Mouse (Mus musculus) neural tube, embryonic 14.5 days (tissue): ENCODE measurements around the gene Olfr1002. TPM values are rescaled to one million over a fixed set of nuclear protein-coding genes. Genes with fewer than 3 reads are reported as not detected.
"Not testable (repeated sequence)": the region's sequence is repeated elsewhere in the genome, so short reads cannot be mapped to it uniquely, and the experiment has no call there.

Experiments used
- ATAC-seq: fragments of 200-750 bp; cut with Nextera tagmentation; 2 replicates; pipeline ENCODE4 v1.8.0; 2017; ENCODE audit warnings: low read depth, mild to moderate bottlenecking, moderate TSS enrichment, moderate library complexity
- H3K27ac ChIP-seq: fragments of 300-500 bp; sonication (generic); 2 replicates; pipeline ENCODE4 v1.5.1; 2014; ENCODE audit warnings: low read depth, mild to moderate bottlenecking, control low read depth, low read length, moderate library complexity, mixed read lengths
- H3K27me3 ChIP-seq: fragments of 300-500 bp; sonication (generic); 2 replicates; pipeline ENCODE4 v1.6.1; 2014; ENCODE audit warnings: low read length; ENCODE audit not compliant: control insufficient read depth, insufficient read depth
- H3K36me3 ChIP-seq: fragments of 300-500 bp; sonication (generic); 2 replicates; pipeline ENCODE4 v1.6.1; 2014; ENCODE audit warnings: low read length, mixed read lengths; ENCODE audit not compliant: control insufficient read depth, insufficient read depth
- H3K4me1 ChIP-seq: fragments of 300-500 bp; sonication (generic); 2 replicates; pipeline ENCODE4 v1.6.1; 2014; ENCODE audit warnings: low read length; ENCODE audit not compliant: control insufficient read depth, insufficient read depth
- H3K4me2 ChIP-seq: fragments of 300-500 bp; sonication (generic); 2 replicates; pipeline ENCODE4 v1.6.1; 2014; ENCODE audit warnings: mild to moderate bottlenecking, low read depth, low read length, control low read depth
- H3K4me3 ChIP-seq: fragments of 300-500 bp; sonication (generic); 2 replicates; pipeline ENCODE4 v1.5.1; 2014; ENCODE audit warnings: low read depth, low read length, control low read depth, mixed read lengths
- H3K9ac ChIP-seq: fragments of 300-500 bp; sonication (generic); replicated peaks from 2 replicates; pipeline ENCODE4 v1.6.1; 2014; ENCODE audit warnings: low read depth, mild to moderate bottlenecking, control low read depth, low read length, mixed read lengths
- H3K9me3 ChIP-seq: fragments of 300-500 bp; sonication (generic); 2 replicates; pipeline ENCODE4 v1.6.1; 2016; ENCODE audit warnings: low read length; ENCODE audit not compliant: control insufficient read depth
- WGBS: fragments of 180-500 bp; shearing (Covaris S2); extraction: QIAGEN DNeasy Blood & Tissue Kit; methylation state at CpG from one replicate; pipeline ENCODE4 v1.1.7; 2014; 5-methylcytosine and 5-hydroxymethylcytosine counted together
- polyA plus RNA-seq: library from polyadenylated mRNA; unstranded; fragments of >200 nt; fragmentation: Nextera tagmentation; extraction: Ambion mirVana; gene quantifications from 2 replicates; pipeline ENCODE4 v1.2.1, GENCODE M21; 2014

Olfr1002 gene
- polyA plus RNA-seq = not detected in 2 replicates

DNA sequence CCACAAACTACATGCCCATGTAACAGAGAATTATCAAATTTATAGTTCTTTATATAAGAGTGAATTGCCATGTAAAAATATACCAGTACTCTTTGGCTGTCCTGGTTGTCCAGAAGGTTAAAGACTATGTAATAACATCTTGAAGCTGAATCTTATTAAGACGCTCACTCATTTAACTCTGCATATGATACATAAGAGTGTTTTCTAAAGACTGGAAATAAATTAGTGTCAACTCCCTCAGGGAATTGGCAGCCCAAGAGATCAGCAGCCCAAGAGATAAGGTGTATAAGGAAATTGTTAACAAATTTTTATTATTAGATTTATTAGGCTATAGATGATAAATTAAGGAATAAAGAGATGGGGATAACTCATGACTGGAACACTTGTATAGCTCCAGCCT lies at the start of gene Olfr1002:
Olfr1002 (minus strand) TSS at position 101 of the 400 bp plus-strand sequence.
- H3K27me3 ChIP-seq = no peaks in the 10 kb centered on the region
- H3K4me3 ChIP-seq = no peak within 1 kb of the TSS
- no peak within 1 kb of the TSS for H3K27ac ChIP-seq
- H3K4me2 ChIP-seq = no peak within 1 kb of the TSS
- H3K4me1 ChIP-seq = no peaks in the 10 kb centered on the region
- 92% methylated on average over 1 of the region's 1 CpGs for WGBS
- no peaks in the 10 kb centered on the region for H3K36me3 ChIP-seq
- no peak within 1 kb of the TSS for H3K9ac ChIP-seq
- no peaks in the 10 kb centered on the region for H3K9me3 ChIP-seq
- no peak for ATAC-seq

DNA sequence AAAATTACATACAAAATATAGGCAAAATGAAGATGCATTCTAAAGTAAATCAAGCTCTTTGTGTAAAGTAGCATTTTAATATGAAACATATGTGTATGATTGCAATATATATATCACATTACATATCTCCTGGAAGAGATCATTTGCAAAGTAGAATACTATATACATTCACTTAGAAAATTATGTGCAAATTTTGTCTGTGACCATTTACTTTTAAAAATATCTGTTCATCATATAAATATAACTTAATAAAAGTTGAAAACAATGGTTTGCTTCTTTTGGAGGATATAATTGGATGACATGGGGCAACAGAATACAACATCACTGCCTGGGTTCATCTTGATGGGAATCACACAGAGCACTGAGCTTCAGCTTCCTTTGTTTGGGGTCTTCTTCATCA lies 38.6 kb upstream of the Olfr1002 start, which contains the start of gene Olfr1008:
Olfr1008 (plus strand) TSS at position 301 of the 400 bp plus-strand sequence.
- H3K27ac ChIP-seq = no peak within 1 kb of the TSS
- H3K4me1 ChIP-seq = no peaks in the 10 kb centered on the region
- H3K4me3 ChIP-seq = no peak within 1 kb of the TSS
- ATAC-seq = no peak
- H3K36me3 ChIP-seq = no peaks in the 10 kb centered on the region
- H3K4me2 ChIP-seq = no peak within 1 kb of the TSS
- H3K9ac ChIP-seq = no peak within 1 kb of the TSS
- H3K9me3 ChIP-seq = no peaks in the 10 kb centered on the region
- no peaks in the 10 kb centered on the region for H3K27me3 ChIP-seq

DNA sequence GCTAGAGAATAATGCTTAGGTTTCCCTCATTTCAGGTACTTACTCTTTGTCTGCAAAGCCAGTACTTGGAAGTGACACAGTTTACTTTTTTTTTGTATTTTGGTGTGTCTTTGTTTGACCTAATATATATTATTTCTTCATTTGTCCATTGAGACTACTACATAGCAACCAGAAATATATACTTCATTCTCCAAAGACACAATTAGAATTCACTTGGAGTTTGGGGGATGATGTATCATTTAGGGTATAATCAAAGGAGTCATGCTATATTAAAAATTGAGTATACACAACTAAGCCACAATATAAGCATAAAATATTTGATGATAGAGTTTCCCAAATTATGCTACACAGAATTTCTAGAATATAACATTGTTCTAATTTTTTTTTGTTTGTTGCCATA lies 28.2 kb upstream of the Olfr1002 start, which contains the start of gene Olfr1006:
Olfr1006 (minus strand) TSS at position 101 of the 400 bp plus-strand sequence.
- Histone ChIP-seq H3K27ac (no peak within 1 kb of the TSS), H3K4me1 (no peaks in the 10 kb centered on the region), H3K4me3 (no peak within 1 kb of the TSS), H3K36me3 (no peaks in the 10 kb centered on the region), H3K27me3 (no peaks in the 10 kb centered on the region), H3K9me3 (no peaks in the 10 kb centered on the region), H3K4me2 (no peak within 1 kb of the TSS), H3K9ac (no peak within 1 kb of the TSS)
- no peak for ATAC-seq

GRCm38 (mm10) chr2:85664355-85664754 lies 13.9 kb upstream of the Olfr1002 start, which contains the start of gene Olfr154:
Olfr154 (minus strand) TSS chr2:85664455.
- H3K27me3 ChIP-seq, H3K4me1 ChIP-seq, H3K36me3 ChIP-seq, H3K9ac ChIP-seq, H3K4me2 ChIP-seq, H3K4me3 ChIP-seq, H3K27ac ChIP-seq, ATAC-seq, H3K9me3 ChIP-seq: not testable (repeated sequence)

DNA sequence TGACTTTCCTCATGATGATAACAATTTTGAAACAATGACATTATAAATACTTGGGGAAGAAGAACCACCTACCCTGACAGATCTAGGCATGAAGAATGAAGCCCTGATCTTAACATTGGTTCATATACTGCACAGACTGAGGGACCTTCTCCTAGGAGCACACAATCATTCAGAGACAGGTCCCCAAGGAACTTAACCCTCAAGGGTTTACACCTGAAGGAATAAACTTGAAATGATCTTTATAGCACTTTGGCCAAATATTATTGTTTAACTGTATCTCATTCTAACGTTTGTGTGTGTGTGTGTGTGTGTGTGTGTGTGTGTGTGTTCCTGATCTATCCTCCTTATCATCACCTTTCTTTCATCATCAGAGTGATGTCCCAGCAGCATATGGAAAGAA lies 38.7 kb downstream of the Olfr1002 start, which contains the start of gene Olfr1000:
Olfr1000 (minus strand) TSS at position 101 of the 400 bp plus-strand sequence.
- Histone ChIP-seq H3K4me3 (no peak within 1 kb of the TSS), H3K27me3 (no peaks in the 10 kb centered on the region), H3K9me3 (no peaks in the 10 kb centered on the region), H3K36me3 (no peaks in the 10 kb centered on the region), H3K9ac (no peak within 1 kb of the TSS), H3K4me1 (no peaks in the 10 kb centered on the region), H3K27ac (no peak within 1 kb of the TSS), H3K4me2 (no peak within 1 kb of the TSS)
- ATAC-seq = no peak
- WGBS = 88% methylated on average over 1 of the region's 1 CpGs

Other genes starting within 250 kb of the Olfr1002 start
- not detected in 2 replicates for gene Olfr992, start 241.2 kb downstream of the Olfr1002 start, polyA plus RNA-seq
- gene Olfr993, start 235.8 kb downstream of the Olfr1002 start, polyA plus RNA-seq = not detected in 2 replicates
- gene Olfr994, start 214.3 kb downstream of the Olfr1002 start, polyA plus RNA-seq = not detected in 2 replicates
- not detected in 2 replicates for gene Olfr995, start 207.1 kb downstream of the Olfr1002 start, polyA plus RNA-seq
- gene 4833423E24Rik, start 131.7 kb downstream of the Olfr1002 start, polyA plus RNA-seq = 0.12 and 0.35 TPM in 2 replicates
- not detected in 2 replicates for gene Olfr996, start 71.5 kb downstream of the Olfr1002 start, polyA plus RNA-seq
- gene Olfr998, start 61.8 kb downstream of the Olfr1002 start, polyA plus RNA-seq = not detected in 2 replicates
- not detected in 2 replicates for gene Olfr1000, start 38.8 kb downstream of the Olfr1002 start, polyA plus RNA-seq
- gene Olfr154, start 13.8 kb upstream of the Olfr1002 start, polyA plus RNA-seq = not detected in 2 replicates
- not detected in 2 replicates for gene Olfr1006, start 28.1 kb upstream of the Olfr1002 start, polyA plus RNA-seq
- not detected in 2 replicates for gene Olfr1008, start 38.7 kb upstream of the Olfr1002 start, polyA plus RNA-seq
- gene Olfr1009, start 64.7 kb upstream of the Olfr1002 start, polyA plus RNA-seq = not detected in 2 replicates
- not detected in 2 replicates for gene Olfr1012, start 112.1 kb upstream of the Olfr1002 start, polyA plus RNA-seq
- not detected in 2 replicates for gene Olfr1013, start 116.4 kb upstream of the Olfr1002 start, polyA plus RNA-seq
- not detected in 2 replicates for gene Olfr1014, start 122.0 kb upstream of the Olfr1002 start, polyA plus RNA-seq
- gene Olfr1015, start 131.3 kb upstream of the Olfr1002 start, polyA plus RNA-seq = not detected in 2 replicates
- not detected in 2 replicates for gene Olfr1016, start 151.8 kb upstream of the Olfr1002 start, polyA plus RNA-seq
- gene Olfr1018, start 167.8 kb upstream of the Olfr1002 start, polyA plus RNA-seq = not detected in 2 replicates
- not detected in 2 replicates for gene Olfr1019, start 194.8 kb upstream of the Olfr1002 start, polyA plus RNA-seq
- gene Olfr1020, start 196.3 kb upstream of the Olfr1002 start, polyA plus RNA-seq = not detected in 2 replicates
- not detected in 2 replicates for gene Olfr1022, start 217.9 kb upstream of the Olfr1002 start, polyA plus RNA-seq
- gene Olfr1023, start 234.9 kb upstream of the Olfr1002 start, polyA plus RNA-seq = not detected in 2 replicates